Mouse (Mus musculus) olfactory bulb, adult 2 months (tissue): Measurements from ENCODE around the gene Mypn. TPM values are rescaled to one million over a fixed set of nuclear protein-coding genes. Genes with fewer than 3 reads are reported as not detected.

ENCODE experiments used
- H3K27ac ChIP-seq: fragments of 200-500 bp; 2 replicates; pipeline ENCODE4 v1.5.1; 2012; ENCODE audit warnings: low read depth, low read length; ENCODE audit not compliant: insufficient read depth
- H3K4me1 ChIP-seq: fragments of 200-500 bp; 2 replicates; pipeline ENCODE4 v1.6.1; 2012; ENCODE audit warnings: low read length; ENCODE audit not compliant: control insufficient read depth, insufficient read depth
- H3K4me3 ChIP-seq: fragments of 200-500 bp; 2 replicates; pipeline ENCODE4 v1.5.1; 2012; ENCODE audit warnings: mild to moderate bottlenecking, low read depth, low read length, moderate library complexity; ENCODE audit not compliant: insufficient read depth
- CTCF ChIP-seq: fragments of 200-500 bp; IDR thresholded peaks from 2 replicates; pipeline ENCODE4 v1.5.1; 2012; ENCODE audit warnings: low read depth, mild to moderate bottlenecking, low read length, moderate library complexity; ENCODE audit not compliant: insufficient read depth
- POLR2A ChIP-seq: fragments of 200-500 bp; IDR thresholded peaks from 2 replicates; pipeline ENCODE4 v1.6.1; 2012; ENCODE audit warnings: mild to moderate bottlenecking, low read depth, low read length, moderate library complexity; ENCODE audit not compliant: insufficient read depth
- WGBS: fragments of 180-500 bp; shearing (Covaris S2); methylation state at CpG from one replicate; pipeline ENCODE4 v1.1.7; 2018; 5-methylcytosine and 5-hydroxymethylcytosine counted together
- polyA plus RNA-seq: library from polyadenylated mRNA; stranded (reverse); fragments of >200 nt; gene quantifications from 2 replicates; pipeline ENCODE4 v1.2.4, GENCODE M21; 2012; ENCODE audit warnings: low replicate concordance; ENCODE audit not compliant: missing spikeins, insufficient read depth, insufficient read length

Gene Mypn
- not detected in 2 replicates for polyA plus RNA-seq

GRCm38 (mm10) chr10:63203728-63204127 lies at the start of gene Mypn:
Gene Mypn, minus strand, starts transcription at chr10:63203952.
- WGBS = 92% methylated on average over 15 of the region's 15 CpGs
- H3K4me3 ChIP-seq = no peak within 1 kb of the TSS
- H3K4me1 ChIP-seq = no peaks in the 10 kb centered on the region
- no peak within 1 kb of the TSS for H3K27ac ChIP-seq
- no peak for TF ChIP-seq CTCF
- TF ChIP-seq POLR2A = no peak

- no peak overlapping the region for H3K27ac ChIP-seq
- H3K4me3 ChIP-seq = no peak overlapping the region
- WGBS = 93% methylated on average over 6 of the region's 6 CpGs
- H3K4me1 ChIP-seq = no peaks in the 10 kb centered on the region
- TF ChIP-seq CTCF = no peak
Observed at GRCm38 (mm10) chr10:63248421-63248820, 44.7 kb upstream of the Mypn start.

GRCm38 (mm10) chr10:63247457-63247856 lies 43.7 kb upstream of the Mypn start:
- 83% methylated on average over 7 of the region's 7 CpGs for WGBS
- TF ChIP-seq POLR2A (no peak), CTCF (no peak)
- Histone ChIP-seq H3K4me3 (no peak overlapping the region), H3K4me1 (no peaks in the 10 kb centered on the region), H3K27ac (no peak overlapping the region)

- Histone ChIP-seq H3K4me1 (no peaks in the 10 kb centered on the region), H3K4me3 (no peak overlapping the region), H3K27ac (no peak overlapping the region)
- WGBS = 97% methylated on average over 3 of the region's 3 CpGs
- TF ChIP-seq POLR2A = no peak
- TF ChIP-seq CTCF = no peak
Observed at GRCm38 (mm10) chr10:63245846-63246245, 42.1 kb upstream of the Mypn start.

DNA sequence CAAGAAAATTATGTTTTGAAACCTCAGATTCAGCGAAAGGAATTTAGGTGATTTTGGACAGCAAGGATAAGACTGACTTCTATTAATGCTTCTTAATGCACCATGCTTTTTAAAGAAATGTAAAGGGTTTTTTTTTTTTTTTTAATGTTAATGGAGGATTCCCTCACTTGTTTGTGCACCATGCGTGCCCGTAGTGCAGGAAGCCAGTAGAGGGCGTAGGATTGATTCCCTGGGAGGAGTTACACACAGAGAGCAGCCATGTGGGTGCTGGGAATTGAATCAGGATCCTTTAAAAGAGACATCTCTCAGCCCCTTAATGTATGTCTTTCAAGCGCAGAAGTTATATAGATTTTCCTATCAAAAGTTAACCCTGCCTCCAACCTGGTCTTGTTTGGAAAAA lies 41.0 kb upstream of the Mypn start:
- TF ChIP-seq POLR2A (no peak), CTCF (no peak)
- Histone ChIP-seq H3K4me3 (no peak overlapping the region), H3K27ac (no peak overlapping the region), H3K4me1 (no peaks in the 10 kb centered on the region)
- 15% methylated on average over 5 of the region's 5 CpGs for WGBS

- H3K4me3 ChIP-seq = peak overlapping the region; percentile 89
- peak overlapping the region; percentile 85 for H3K27ac ChIP-seq
- WGBS = under 1% methylated on average over 40 of the region's 41 CpGs
- no peaks in the 10 kb centered on the region for H3K4me1 ChIP-seq
- TF ChIP-seq POLR2A (no peak), CTCF (no peak)
Observed at GRCm38 (mm10) chr10:63244055-63244671, 40.4 kb upstream of the Mypn start.

DNA sequence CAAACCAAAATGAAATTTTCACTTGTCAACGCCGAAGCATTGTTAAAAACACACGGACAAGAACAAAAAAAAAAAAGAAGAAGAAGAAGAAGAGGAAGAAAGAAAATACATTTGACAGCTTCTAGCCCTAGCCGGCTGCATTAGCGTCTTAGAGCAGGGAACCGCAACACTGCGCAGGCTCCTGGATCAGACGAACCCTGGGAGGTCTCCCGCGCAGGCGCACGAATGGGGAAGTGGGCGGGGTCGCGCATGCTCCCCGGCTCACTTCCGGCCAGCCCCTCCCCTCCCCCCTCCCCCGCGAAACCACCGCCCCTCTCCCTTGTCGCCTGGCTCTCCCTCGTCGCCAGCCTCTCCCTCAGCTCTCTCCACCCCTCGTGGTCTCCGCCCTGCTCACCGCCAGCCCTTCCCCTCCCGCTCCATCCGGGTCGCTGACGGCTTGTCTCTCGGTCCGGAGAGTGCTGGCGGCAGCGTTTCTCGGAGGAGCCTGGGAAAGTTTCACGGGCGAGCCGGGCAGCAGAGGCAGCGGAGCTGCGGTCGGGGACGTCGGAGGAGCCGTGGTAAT lies 39.8 kb upstream of the Mypn start, which contains the start of gene Herc4:
Herc4 (plus strand) TSS at position 318 of the 562 bp plus-strand sequence.
- no peaks in the 10 kb centered on the region for H3K4me1 ChIP-seq

GRCm38 (mm10) chr10:63242798-63243435 lies 39.2 kb upstream of the Mypn start:
- H3K27ac ChIP-seq = 0 out of 2 replicates have a peak overlapping the region, but pooled peaks have one; percentile 58
- WGBS = 14% methylated on average over 12 of the region's 12 CpGs
- H3K4me3 ChIP-seq = no peak overlapping the region
- no peak for TF ChIP-seq POLR2A
- H3K4me1 ChIP-seq = no peaks in the 10 kb centered on the region

More for the DNA sequence above, 39.8 kb upstream of the Mypn start, which contains the start of gene Herc4:
- WGBS = under 1% methylated on average over 43 of the region's 44 CpGs
- peak within 1 kb of the TSS; percentile 85 for H3K27ac ChIP-seq
- H3K4me3 ChIP-seq = peak within 1 kb of the TSS; percentile 89
- no peak for TF ChIP-seq CTCF
- TF ChIP-seq POLR2A = peak; percentile 54

DNA sequence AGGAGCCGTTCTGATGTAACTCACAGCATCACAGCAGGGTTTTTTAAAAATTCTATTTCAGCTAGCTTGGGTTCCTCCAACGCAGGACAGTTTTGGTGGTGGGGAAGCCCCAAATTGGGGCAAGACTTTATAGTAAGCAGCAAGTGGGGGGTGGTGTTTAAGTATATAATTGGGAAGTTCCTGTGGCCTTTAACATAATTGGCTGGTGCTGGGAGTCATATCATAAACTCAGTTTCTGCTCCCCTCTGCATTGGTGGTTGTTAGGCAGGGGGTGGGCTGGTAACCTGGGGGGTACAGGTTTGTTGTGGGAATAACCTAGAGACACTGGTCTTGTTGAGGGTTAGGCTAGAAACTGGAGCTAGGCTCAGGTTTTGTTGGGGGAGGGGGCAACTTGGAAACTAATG lies 37.1 kb upstream of the Mypn start:
- no peak overlapping the region for H3K27ac ChIP-seq
- 70% methylated on average over 2 of the region's 2 CpGs for WGBS
- H3K4me1 ChIP-seq = no peaks in the 10 kb centered on the region
- no peak overlapping the region for H3K4me3 ChIP-seq
- TF ChIP-seq CTCF (no peak), POLR2A (no peak)
